Mouse (Mus musculus) ES-E14 (cell line): ENCODE results near the gene Epas1.

ENCODE experiments used
- HCFC1 ChIP-seq: IDR thresholded peaks from 2 replicates; pipeline ENCODE4 v1.6.1; 2012; ENCODE audit warnings: low read length, inconsistent platforms, borderline replicate concordance; ENCODE audit not compliant: insufficient read depth
- MAFK ChIP-seq: IDR thresholded peaks from 2 replicates; pipeline ENCODE4 v1.6.1; 2014; ENCODE audit warnings: mild to moderate bottlenecking, low read depth, low read length, inconsistent platforms; ENCODE audit not compliant: insufficient read depth

DNA sequence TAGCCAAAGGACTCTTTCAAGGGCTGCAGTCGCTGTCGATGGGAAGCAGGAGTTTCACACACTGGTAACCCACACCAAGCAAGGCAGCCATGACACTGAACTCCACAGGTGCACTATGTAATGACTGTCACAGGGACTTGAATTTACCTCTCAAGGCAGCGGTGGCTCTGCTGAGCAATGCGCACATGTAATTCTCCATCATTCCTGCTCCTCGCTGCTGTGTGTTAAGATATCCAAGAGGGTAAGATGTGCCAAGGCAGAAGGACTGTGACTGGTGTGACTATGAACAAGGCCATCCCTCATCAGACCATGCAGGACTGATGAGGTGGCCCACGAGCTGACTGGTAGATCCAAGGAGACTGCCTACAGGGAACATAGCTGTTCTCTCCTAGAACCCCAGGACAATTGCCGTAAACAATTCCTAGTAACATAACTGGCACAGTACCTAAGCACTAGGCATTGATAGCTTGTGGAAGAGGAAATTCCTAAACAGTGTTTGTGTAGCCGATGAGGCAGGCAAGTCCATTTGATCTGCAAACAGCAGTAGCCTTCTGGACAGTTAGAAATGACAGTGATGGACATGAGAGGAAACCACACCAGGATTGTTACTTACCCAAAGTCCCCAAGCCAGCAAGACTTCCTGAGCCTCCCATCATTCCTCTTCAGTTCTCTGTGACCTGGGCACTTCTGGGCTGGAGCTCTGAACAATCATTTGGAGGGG, 68.7 kb downstream of the Epas1 start:
- TF ChIP-seq MAFK (no peak), HCFC1 (no peak)
